ENCODE assay signal across 9 mouse cellular contexts in the genomic region with DNA sequence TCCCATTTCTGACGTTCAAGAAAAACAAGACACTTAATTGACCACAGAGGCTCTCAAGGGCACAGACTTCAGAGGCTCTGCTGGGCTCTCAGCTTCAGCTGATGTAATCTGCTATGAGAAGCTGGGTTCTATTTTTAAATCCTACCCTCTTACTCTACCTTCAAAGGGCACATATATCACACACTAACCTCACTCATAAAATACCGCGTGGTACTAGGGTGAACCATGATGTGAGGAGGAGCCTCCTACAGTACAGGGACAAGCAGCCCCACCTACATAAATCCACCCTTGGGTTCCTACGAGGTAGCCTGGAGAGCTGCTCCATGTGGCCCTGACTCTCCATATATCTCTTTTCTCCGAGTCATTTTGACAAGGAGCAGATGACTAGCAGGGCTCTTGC. TPM values are rescaled to one million over a fixed set of nuclear protein-coding genes. Genes with fewer than 3 reads are reported as not detected.
DNase-seq lines count a peak whose midpoint lies in the region; ATAC-seq lines count a peak whose summit lies in the region.
"Had no signal": no experiment of that assay in that cellular context is flagged by ENCODE, and none has a peak within 500 bp of the region (broad histone marks: within the 10 kb centered on the region; RNA-seq: fewer than 3 reads in every experiment).

No protein-coding gene starts in this region.

- 30% methylated on average over 5 of the region's 5 CpGs for WGBS in kidney, embryonic 15.5 days
- 43% methylated on average over 5 of the region's 5 CpGs for WGBS in embryonic facial prominence, embryonic 12.5 days
- WGBS in neural tube, embryonic 13.5 days = 58% methylated on average over 5 of the region's 5 CpGs

- no peaks in the 10 kb centered on the region for H3K36me3 ChIP-seq in kidney, embryonic 15.5 days
- no peaks in the 10 kb centered on the region for H3K36me3 ChIP-seq in embryonic facial prominence, embryonic 12.5 days
- no peaks in the 10 kb centered on the region for H3K36me3 ChIP-seq in neural tube, embryonic 13.5 days

- 0 out of 2 replicates have a peak, but pooled peaks cover 3% of the 10 kb centered on the region for H3K9me3 ChIP-seq in kidney, embryonic 15.5 days (replicated peaks)
- no peaks in the 10 kb centered on the region for H3K9me3 ChIP-seq in embryonic facial prominence, embryonic 12.5 days
- no peaks in the 10 kb centered on the region for H3K9me3 ChIP-seq in neural tube, embryonic 13.5 days

- no peak for DNase-seq in kidney, adult 8-10 months
- peak; percentile 3 for DNase-seq in T-cell, adult 2 months (ENCODE audit: low spot score)
- DNase-seq in cerebellum, adult 11 months = no peak
- DNase-seq in c-Kit-positive CD71-positive TER-119-positive erythroid progenitor cells, embryonic 14.5 days (ENCODE audit: low spot score) = no peak
- DNase-seq: right cerebral cortex, postnatal 25 days had no signal

- no peaks in the 10 kb centered on the region for H3K27me3 ChIP-seq in kidney, embryonic 15.5 days
- no peaks in the 10 kb centered on the region for H3K27me3 ChIP-seq in embryonic facial prominence, embryonic 12.5 days
- no peaks in the 10 kb centered on the region for H3K27me3 ChIP-seq in neural tube, embryonic 13.5 days

- no peak overlapping the region for H3K9ac ChIP-seq in kidney, embryonic 15.5 days
- no peak overlapping the region for H3K9ac ChIP-seq in embryonic facial prominence, embryonic 12.5 days
- no peak overlapping the region for H3K9ac ChIP-seq in neural tube, embryonic 13.5 days

- no peaks in the 10 kb centered on the region for H3K4me1 ChIP-seq in kidney, embryonic 15.5 days
- 0 out of 2 replicates have a peak, but pooled peaks cover 5% of the 10 kb centered on the region for H3K4me1 ChIP-seq in embryonic facial prominence, embryonic 12.5 days
- H3K4me1 ChIP-seq in neural tube, embryonic 13.5 days (replicated peaks) = 0 out of 2 replicates have a peak, but pooled peaks cover 5% of the 10 kb centered on the region

- no peak overlapping the region for H3K4me3 ChIP-seq in kidney, embryonic 15.5 days (replicated peaks)
- no peak overlapping the region for H3K4me3 ChIP-seq in embryonic facial prominence, embryonic 12.5 days
- no peak overlapping the region for H3K4me3 ChIP-seq in neural tube, embryonic 13.5 days

- no peak overlapping the region for H3K27ac ChIP-seq in kidney, embryonic 15.5 days
- H3K27ac ChIP-seq in embryonic facial prominence, embryonic 12.5 days = no peak overlapping the region
- 0 out of 2 replicates have a peak overlapping the region, but pooled peaks have one; percentile 6 for H3K27ac ChIP-seq in neural tube, embryonic 13.5 days (replicated peaks)
- H3K27ac ChIP-seq: hindbrain, postnatal 0 days had no signal

- no peak overlapping the region for H3K4me2 ChIP-seq in kidney, embryonic 15.5 days
- no peak overlapping the region for H3K4me2 ChIP-seq in embryonic facial prominence, embryonic 12.5 days (replicated peaks)
- H3K4me2 ChIP-seq in neural tube, embryonic 13.5 days = no peak overlapping the region

- peak; percentile 76 for ATAC-seq in kidney, embryonic 15.5 days (replicated peaks; ENCODE audit: low FRiP score)
- ATAC-seq in embryonic facial prominence, embryonic 12.5 days (ENCODE audit: insufficient number of reproducible peaks, insufficient read depth, low FRiP score, low TSS enrichment) = peak; percentile 44; the same call in 1 of the 2 replicates
- ATAC-seq in neural tube, embryonic 13.5 days (ENCODE audit: low read depth) = peak; percentile 47; the same call in 1 of the 2 replicates
- ATAC-seq: hindbrain, postnatal 0 days had no signal

RNA-seq across cellular contexts. Expression of gene Ica1, which starts 45.8 kb away (rescaled TPM):
- polyA plus RNA-seq in kidney, embryonic 15.5 days (2015; fragmentation: Nextera tagmentation; extraction: Ambion mirVana) = 27.9 and 28.1 TPM in 2 replicates
- 18.1 and 23.3 TPM in 2 replicates for polyA plus RNA-seq in embryonic facial prominence, embryonic 12.5 days (2016; fragmentation: Nextera tagmentation; extraction: Ambion mirVana)
- 43.3 and 46.2 TPM in 2 replicates for polyA plus RNA-seq in neural tube, embryonic 13.5 days (2015; fragmentation: Nextera tagmentation; extraction: Ambion mirVana)
